Mouse (Mus musculus): Measurements from ENCODE around the gene Pdia2. TPM values are rescaled to one million over a fixed set of nuclear protein-coding genes. Genes with fewer than 3 reads are reported as not detected.
"Not testable (repeated sequence)": the region's sequence is repeated elsewhere in the genome, so short reads cannot be mapped to it uniquely, and the experiment has no call there.

Pdia2 gene
- polyA plus RNA-seq, 1 experiment from 2014 or later = 36.4 TPM

DNA sequence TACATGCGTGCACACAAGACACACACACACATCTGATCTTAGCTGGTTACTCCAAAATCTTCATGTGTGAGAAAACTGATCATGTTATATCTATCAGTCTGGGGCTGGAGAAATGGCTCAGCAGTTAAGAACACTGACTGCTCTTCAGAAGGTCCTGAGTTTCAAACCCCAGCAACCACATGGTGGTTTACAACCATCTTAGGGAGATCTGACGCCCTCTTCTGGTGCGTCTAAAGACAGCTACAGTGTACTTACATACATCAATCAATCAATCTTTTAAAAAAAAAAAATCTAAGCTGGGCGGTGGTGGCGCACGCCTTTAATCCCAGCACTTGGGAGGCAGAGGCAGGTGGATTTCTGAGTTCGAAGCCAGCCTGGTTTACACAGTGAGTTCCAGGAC, 7.4 kb downstream of the Pdia2 start:
- H3K4me3 ChIP-seq (replicated peaks); ATAC-seq; H3K4me1 ChIP-seq (replicated peaks); H3K9ac ChIP-seq; H3K27me3 ChIP-seq (replicated peaks); H3K4me2 ChIP-seq (replicated peaks); H3K9me3 ChIP-seq; H3K27ac ChIP-seq: not testable (repeated sequence)
- H3K36me3 ChIP-seq = peaks cover 63% of the 10 kb centered on the region
- 87% methylated on average over 7 of the region's 7 CpGs for WGBS

DNA sequence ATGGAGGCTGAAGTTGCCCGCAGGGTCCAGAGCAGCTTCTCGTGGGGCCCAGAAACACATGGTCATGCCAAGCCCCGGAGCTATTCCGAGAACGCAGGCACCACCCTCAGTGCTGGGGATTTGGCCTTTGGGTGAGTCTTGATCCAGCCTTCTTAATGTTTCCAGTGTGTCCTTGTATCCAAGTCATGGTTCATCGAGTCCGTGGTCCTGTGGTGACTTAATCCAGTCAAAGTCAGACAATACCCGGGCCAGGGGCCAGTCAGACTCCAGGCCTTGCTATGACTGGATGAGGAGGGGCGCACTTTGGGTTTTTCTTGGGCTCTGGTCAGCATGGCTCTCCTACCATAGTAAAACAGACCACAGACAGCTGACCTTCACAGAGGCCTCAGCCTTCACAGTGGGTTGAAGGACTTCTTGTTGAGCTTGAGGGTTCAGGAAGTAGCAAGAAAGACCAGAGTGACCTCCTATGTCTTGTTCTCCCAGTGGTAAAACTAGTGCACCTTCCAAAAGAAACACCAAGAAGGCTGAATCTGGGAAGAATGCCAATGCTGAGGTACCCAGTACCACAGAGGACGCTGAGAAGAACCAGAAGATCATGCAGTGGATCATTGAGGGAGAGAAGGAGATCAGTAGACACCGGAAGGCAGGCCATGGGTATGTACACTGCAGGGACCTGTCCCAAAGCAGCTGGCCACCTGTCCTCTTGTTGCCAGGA, 10.6 kb downstream of the Pdia2 start:
- no peak overlapping the region for H3K9ac ChIP-seq
- ATAC-seq = no peak
- H3K4me3 ChIP-seq (replicated peaks) = no peak overlapping the region
- WGBS = 94% methylated on average over 11 of the region's 11 CpGs
- H3K27ac ChIP-seq = no peak overlapping the region
- H3K27me3 ChIP-seq (replicated peaks) = no peaks in the 10 kb centered on the region
- peaks cover 65% of the 10 kb centered on the region for H3K36me3 ChIP-seq
- no peak overlapping the region for H3K4me2 ChIP-seq (replicated peaks)
- H3K9me3 ChIP-seq = no peaks in the 10 kb centered on the region
- no peaks in the 10 kb centered on the region for H3K4me1 ChIP-seq (replicated peaks)

DNA sequence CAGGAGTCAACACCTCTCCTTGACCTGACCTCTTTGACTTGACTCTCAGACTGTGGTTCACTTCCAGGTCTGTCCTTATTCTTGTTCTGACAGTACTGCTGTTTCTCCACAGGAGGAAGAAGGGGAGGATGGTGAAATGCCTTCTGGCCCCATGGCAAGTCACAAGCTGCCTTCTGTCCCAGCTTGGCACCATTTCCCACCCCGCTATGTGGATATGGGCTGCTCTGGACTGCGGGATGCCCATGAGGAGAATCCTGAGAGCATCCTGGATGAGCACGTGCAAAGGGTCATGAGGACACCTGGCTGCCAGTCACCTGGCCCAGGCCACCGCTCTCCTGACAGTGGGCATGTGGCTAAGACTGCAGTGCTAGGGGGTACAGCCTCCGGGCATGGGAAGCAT, 11.3 kb downstream of the Pdia2 start:
- Histone ChIP-seq H3K9ac (no peak overlapping the region), H3K9me3 (no peaks in the 10 kb centered on the region), H3K27ac (no peak overlapping the region), H3K36me3 (peaks cover 62% of the 10 kb centered on the region), H3K4me1 (replicated peaks) (no peaks in the 10 kb centered on the region), H3K4me3 (replicated peaks) (no peak overlapping the region), H3K4me2 (replicated peaks) (no peak overlapping the region), H3K27me3 (replicated peaks) (no peaks in the 10 kb centered on the region)
- ATAC-seq = no peak
- WGBS = 95% methylated on average over 5 of the region's 5 CpGs

DNA sequence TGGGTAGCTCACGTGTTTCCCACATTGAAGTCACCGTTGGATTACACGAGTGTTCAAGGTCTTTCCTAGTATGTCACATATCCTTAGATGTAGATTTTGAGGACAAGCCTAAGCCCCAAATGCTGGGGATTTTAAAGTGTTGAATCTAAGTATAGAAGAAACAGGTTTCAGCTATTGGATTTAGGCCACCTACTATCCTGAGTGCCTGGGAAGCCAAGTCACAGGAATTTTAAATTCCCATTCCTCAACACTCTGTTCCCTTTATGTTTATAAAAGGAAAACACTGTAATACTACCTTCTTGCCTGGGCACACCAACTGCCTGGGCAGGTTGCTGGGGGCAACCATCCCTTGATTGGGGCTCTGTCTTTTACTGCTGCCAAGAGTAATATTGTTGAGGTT, 17.7 kb downstream of the Pdia2 start:
- H3K9ac ChIP-seq = no peak overlapping the region
- H3K27me3 ChIP-seq (replicated peaks) = no peaks in the 10 kb centered on the region
- no peaks in the 10 kb centered on the region for H3K9me3 ChIP-seq
- WGBS = 93% methylated on average over 3 of the region's 3 CpGs
- no peak overlapping the region for H3K4me2 ChIP-seq (replicated peaks)
- H3K36me3 ChIP-seq = peaks cover 23% of the 10 kb centered on the region
- no peak overlapping the region for H3K4me3 ChIP-seq (replicated peaks)
- no peaks in the 10 kb centered on the region for H3K4me1 ChIP-seq (replicated peaks)
- no peak overlapping the region for H3K27ac ChIP-seq
- no peak for ATAC-seq

DNA sequence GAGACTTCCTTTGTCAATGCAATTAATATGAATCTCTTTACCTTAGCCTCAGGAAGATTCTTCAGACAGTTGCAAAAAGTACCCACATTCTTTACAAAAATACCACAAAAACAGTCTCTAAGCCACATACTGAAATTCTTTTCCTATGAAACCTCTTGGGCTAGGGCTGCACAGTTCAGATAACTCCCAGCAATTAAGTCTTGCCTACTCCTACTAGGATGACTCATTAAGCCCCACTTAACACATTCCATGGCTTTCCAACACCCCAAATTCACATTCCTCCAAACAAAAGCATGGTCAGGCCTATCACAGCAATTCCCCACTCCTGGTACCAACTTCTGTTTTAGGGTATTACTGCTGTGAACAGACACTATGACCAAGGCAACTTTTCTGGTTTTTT, 20.3 kb downstream of the Pdia2 start:
- Histone ChIP-seq H3K36me3 (peaks cover 14% of the 10 kb centered on the region), H3K9ac (no peak overlapping the region), H3K27ac (no peak overlapping the region), H3K4me2 (replicated peaks) (no peak overlapping the region), H3K27me3 (replicated peaks) (no peaks in the 10 kb centered on the region), H3K4me1 (replicated peaks) (no peaks in the 10 kb centered on the region), H3K4me3 (replicated peaks) (no peak overlapping the region), H3K9me3 (no peaks in the 10 kb centered on the region)
- no peak for ATAC-seq

DNA sequence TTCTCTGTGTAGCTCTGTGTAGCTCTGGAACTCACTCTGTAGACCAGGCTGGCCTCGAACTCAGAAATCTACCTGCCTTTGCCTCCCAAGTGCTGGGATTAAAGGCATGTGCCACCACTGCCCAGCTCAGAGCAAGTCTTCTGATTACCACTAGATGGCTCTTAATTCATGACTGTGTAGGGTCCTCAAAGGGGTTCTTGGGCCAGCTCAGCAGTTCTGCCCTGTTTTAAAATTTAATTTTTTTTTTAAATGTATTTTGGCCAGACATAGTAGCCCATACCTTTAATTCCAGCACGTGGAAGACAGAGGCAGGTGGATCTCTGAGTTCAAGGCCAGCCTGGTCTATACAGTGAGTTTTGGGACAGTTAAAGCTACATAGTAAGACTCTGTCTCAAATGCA, 23.6 kb downstream of the Pdia2 start:
- 85% methylated on average over 2 of the region's 2 CpGs for WGBS
- H3K36me3 ChIP-seq; H3K4me3 ChIP-seq (replicated peaks); H3K9me3 ChIP-seq; ATAC-seq; H3K9ac ChIP-seq; H3K4me1 ChIP-seq (replicated peaks); H3K4me2 ChIP-seq (replicated peaks); H3K27me3 ChIP-seq (replicated peaks); H3K27ac ChIP-seq: not testable (repeated sequence)

DNA sequence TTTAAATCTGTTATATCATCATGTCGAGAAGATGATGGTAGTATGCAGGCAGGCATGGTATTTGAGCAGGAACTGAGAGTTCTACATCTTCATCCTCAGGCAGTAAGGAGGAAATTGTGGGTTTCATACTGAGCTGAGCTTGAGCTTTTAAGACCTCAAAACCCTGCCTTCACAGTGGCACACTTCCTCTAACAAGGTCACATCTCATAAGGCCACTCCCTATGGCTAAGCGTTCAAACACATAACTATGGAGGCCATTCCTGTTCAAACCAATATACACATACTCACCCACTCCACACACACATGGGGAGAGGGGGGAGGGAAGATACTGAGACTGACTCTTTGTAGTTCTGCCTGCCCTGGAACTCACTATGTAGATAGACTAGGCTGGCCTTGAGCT, 30.8 kb downstream of the Pdia2 start:
- Histone ChIP-seq H3K4me1 (replicated peaks) (no peaks in the 10 kb centered on the region), H3K9ac (no peak overlapping the region), H3K9me3 (no peaks in the 10 kb centered on the region), H3K4me3 (replicated peaks) (no peak overlapping the region), H3K36me3 (no peaks in the 10 kb centered on the region), H3K27me3 (replicated peaks) (no peaks in the 10 kb centered on the region), H3K4me2 (replicated peaks) (no peak overlapping the region), H3K27ac (no peak overlapping the region)
- ATAC-seq = no peak
- WGBS = 79% methylated on average over 2 of the region's 2 CpGs

DNA sequence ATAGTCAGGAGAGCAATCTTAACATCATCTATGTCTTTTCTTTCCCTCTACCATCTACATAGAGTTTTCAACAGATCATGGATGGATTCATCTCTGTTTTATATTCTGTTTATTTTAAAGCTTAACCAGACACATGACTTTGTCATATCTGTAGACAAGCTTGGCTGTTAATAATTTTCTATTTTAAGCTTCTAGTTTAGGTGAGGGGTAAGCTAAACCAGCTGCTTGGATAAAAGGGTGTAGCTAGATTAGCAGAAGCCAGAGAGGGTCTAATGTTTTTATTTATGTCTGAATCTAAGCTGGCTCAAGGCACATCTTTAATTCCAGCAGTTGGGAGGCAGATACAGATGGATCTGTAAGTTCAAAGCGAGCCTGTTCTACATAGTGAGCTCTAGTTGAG, 36.2 kb downstream of the Pdia2 start:
- no peak overlapping the region for H3K27ac ChIP-seq
- no peaks in the 10 kb centered on the region for H3K27me3 ChIP-seq (replicated peaks)
- H3K36me3 ChIP-seq = no peaks in the 10 kb centered on the region
- H3K4me2 ChIP-seq (replicated peaks) = no peak overlapping the region
- no peaks in the 10 kb centered on the region for H3K9me3 ChIP-seq
- no peak for ATAC-seq
- no peaks in the 10 kb centered on the region for H3K4me1 ChIP-seq (replicated peaks)
- WGBS = 93% methylated on average over 1 of the region's 1 CpGs
- no peak overlapping the region for H3K4me3 ChIP-seq (replicated peaks)
- H3K9ac ChIP-seq = no peak overlapping the region

DNA sequence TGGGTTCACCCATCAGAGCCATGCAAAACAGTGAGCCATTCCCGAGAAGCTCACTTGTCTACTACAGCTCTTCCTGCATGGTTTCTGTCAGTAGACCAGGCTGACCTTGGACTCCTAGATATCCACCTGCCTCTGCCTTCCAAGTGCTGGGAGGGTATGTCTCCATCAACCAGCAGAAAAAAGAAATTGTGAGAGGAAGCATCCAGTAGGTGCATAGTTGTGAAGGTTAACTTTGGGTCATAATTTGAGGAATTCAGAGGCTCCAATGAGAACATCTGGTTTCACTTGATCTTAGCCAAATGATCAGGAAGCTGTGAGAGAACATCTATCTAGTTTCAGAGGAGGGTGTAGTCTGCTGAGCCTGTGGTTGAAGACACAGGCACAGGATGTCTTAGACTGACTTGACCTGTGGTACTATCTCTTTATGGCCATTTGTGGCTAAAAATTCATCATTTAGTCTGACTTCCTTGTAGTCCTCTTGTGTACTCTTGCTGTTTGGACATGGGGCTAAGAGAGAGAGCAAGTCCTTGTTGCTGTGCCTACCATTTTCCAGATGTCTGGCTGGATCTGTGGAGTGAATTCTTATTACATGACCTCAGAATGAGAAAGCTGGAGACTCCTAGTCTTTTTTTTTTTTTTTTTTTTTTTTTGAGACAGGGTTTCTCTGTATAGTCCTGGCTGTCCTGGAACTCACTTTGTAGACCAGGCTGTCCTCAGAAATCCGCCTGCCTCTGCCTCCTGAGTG, 46.8 kb downstream of the Pdia2 start:
- H3K36me3 ChIP-seq = peaks cover 26% of the 10 kb centered on the region
- 95% methylated on average over 2 of the region's 2 CpGs for WGBS
- no peak overlapping the region for H3K27ac ChIP-seq
- H3K4me2 ChIP-seq (replicated peaks) = no peak overlapping the region
- H3K4me3 ChIP-seq (replicated peaks) = no peak overlapping the region
- H3K4me1 ChIP-seq (replicated peaks) = no peaks in the 10 kb centered on the region
- no peak overlapping the region for H3K9ac ChIP-seq
- H3K9me3 ChIP-seq = no peaks in the 10 kb centered on the region
- ATAC-seq = no peak
- no peaks in the 10 kb centered on the region for H3K27me3 ChIP-seq (replicated peaks)

DNA sequence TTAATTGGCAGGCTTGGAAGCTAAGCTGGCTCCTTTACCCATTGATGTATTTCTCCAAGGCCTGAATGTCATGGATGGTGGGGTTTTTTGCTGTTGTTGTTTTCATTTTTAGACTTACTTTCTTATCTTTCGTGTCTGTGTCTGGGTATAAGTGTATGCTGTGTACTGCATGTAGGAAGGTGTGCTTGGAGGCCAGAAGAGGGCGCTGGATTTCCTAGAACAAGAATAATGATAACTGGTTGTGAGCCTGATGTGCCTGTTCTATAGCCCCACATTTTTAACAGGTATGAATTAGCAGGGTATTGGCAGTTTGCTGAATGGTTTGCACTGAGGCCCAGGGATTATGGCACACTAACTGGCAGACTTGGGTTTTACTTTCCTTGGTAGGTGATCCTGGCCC, 49.8 kb downstream of the Pdia2 start:
- Histone ChIP-seq H3K36me3 (peaks cover 30% of the 10 kb centered on the region), H3K4me1 (replicated peaks) (no peaks in the 10 kb centered on the region), H3K9ac (no peak overlapping the region), H3K4me2 (replicated peaks) (no peak overlapping the region), H3K4me3 (replicated peaks) (no peak overlapping the region), H3K9me3 (no peaks in the 10 kb centered on the region), H3K27me3 (replicated peaks) (no peaks in the 10 kb centered on the region), H3K27ac (no peak overlapping the region)
- ATAC-seq = no peak
- 90% methylated on average over 2 of the region's 2 CpGs for WGBS

Other genes starting within 250 kb of the Pdia2 start
- gene A930017K11Rik, start 246.5 kb downstream of the Pdia2 start, polyA plus RNA-seq (2015; fragmentation: Nextera tagmentation; extraction: Ambion mirVana) = 0.20 and 0.28 TPM in 2 replicates
- gene Capn15, start 213.3 kb downstream of the Pdia2 start, polyA plus RNA-seq (2015; fragmentation: Nextera tagmentation; extraction: Ambion mirVana) = 18.5 and 25.1 TPM in 2 replicates
- 12.4 and 13.6 TPM in 2 replicates for gene Rab11fip3, start 129.5 kb downstream of the Pdia2 start, polyA plus RNA-seq (2015; fragmentation: Nextera tagmentation; extraction: Ambion mirVana)
- 39.4 and 42.7 TPM in 2 replicates for gene Decr2, start 108.8 kb downstream of the Pdia2 start, polyA plus RNA-seq (2015; fragmentation: Nextera tagmentation; extraction: Ambion mirVana)
- gene Nme4, start 103.5 kb downstream of the Pdia2 start, polyA plus RNA-seq (2015; fragmentation: Nextera tagmentation; extraction: Ambion mirVana) = 96.7 and 107 TPM in 2 replicates
- 8.7 and 10.9 TPM in 2 replicates for gene Tmem8, start 85.8 kb downstream of the Pdia2 start, polyA plus RNA-seq (2015; fragmentation: Nextera tagmentation; extraction: Ambion mirVana)
- 218 and 240 TPM in 2 replicates for gene Mrpl28, start 75.6 kb downstream of the Pdia2 start, polyA plus RNA-seq (2015; fragmentation: Nextera tagmentation; extraction: Ambion mirVana)
- 14.2 and 17.8 TPM in 2 replicates for gene Axin1, start 60.4 kb downstream of the Pdia2 start, polyA plus RNA-seq (2015; fragmentation: Nextera tagmentation; extraction: Ambion mirVana)
- 11.8 and 19.3 TPM in 2 replicates for gene Rgs11, start 3.9 kb upstream of the Pdia2 start, polyA plus RNA-seq (2015; fragmentation: Nextera tagmentation; extraction: Ambion mirVana)
- 53.4 and 94.1 TPM in 2 replicates for gene Arhgdig, start 8.7 kb upstream of the Pdia2 start, polyA plus RNA-seq (2015; fragmentation: Nextera tagmentation; extraction: Ambion mirVana)
- 89.5 and 101 TPM in 2 replicates for gene Fam234a, start 45.2 kb upstream of the Pdia2 start, polyA plus RNA-seq (2015; fragmentation: Nextera tagmentation; extraction: Ambion mirVana)
- 82.9 and 93.8 TPM in 2 replicates for gene Luc7l, start 53.8 kb upstream of the Pdia2 start, polyA plus RNA-seq (2015; fragmentation: Nextera tagmentation; extraction: Ambion mirVana)
- gene Neurl1b, start 215.7 kb upstream of the Pdia2 start, polyA plus RNA-seq (2015; fragmentation: Nextera tagmentation; extraction: Ambion mirVana) = 1.8 and 2.2 TPM in 2 replicates